Mouse (Mus musculus): ENCODE data around the gene Pitpnm2.

GRCm38 (mm10) chr5:124184898-124185701, 64.5 kb downstream of the Pitpnm2 start:
- TF ChIP-seq CTCF (IDR thresholded peaks at IDR 0.05) (no peak), EP300 (IDR thresholded peaks at IDR 0.05) (no peak)

All from lung, postnatal 0 days (tissue).